Comparison of ENCODE assay signal across 27 mouse cellular contexts in the genomic region with DNA sequence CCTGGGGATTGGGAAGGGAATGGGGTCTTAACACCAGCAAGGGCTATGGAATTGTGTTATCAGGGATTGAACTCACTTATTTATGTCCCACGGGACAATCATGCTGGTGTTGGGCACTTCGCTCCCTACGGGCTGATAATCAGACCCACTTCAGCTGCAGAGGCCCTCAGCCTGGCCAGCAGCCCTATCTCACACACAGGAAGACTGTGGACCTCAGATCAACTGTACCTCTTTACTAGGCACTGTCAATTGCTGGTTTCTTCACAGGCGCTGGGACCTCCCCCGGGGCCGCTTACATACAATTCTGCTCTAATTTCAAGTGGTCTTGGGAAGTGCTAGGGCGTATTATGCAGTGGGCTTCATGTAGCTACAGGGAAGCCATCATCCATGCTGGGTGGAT. TPM values are rescaled to one million over a fixed set of nuclear protein-coding genes. Genes with fewer than 3 reads are reported as not detected.
DNase-seq lines count a peak whose midpoint lies in the region; ATAC-seq and TF ChIP-seq lines count a peak whose summit lies in the region.
"Had no signal": no experiment of that assay in that cellular context is flagged by ENCODE, and none has a peak within 500 bp of the region (broad histone marks: within the 10 kb centered on the region; RNA-seq: fewer than 3 reads in every experiment).

No protein-coding gene starts in this region.

- peaks cover 20% of the 10 kb centered on the region for H3K4me1 ChIP-seq in intestine, embryonic 16.5 days (ENCODE audit: control insufficient read depth, insufficient read depth, low read length)
- peaks cover 11% of the 10 kb centered on the region; the same call in 1 of the 2 replicates for H3K4me1 ChIP-seq in intestine, postnatal 0 days (replicated peaks; ENCODE audit: control insufficient read depth, insufficient read depth, low read length)
- H3K4me1 ChIP-seq in liver, embryonic 16.5 days (ENCODE audit: control insufficient read depth, low read depth, low read length): peaks cover 68% of the 10 kb centered on the region

- no peak for ATAC-seq in intestine, embryonic 16.5 days
- ATAC-seq in intestine, postnatal 0 days: no peak
- ATAC-seq in liver, embryonic 16.5 days (ENCODE audit: low read depth): peak; percentile 16
- ATAC-seq: CD4-positive, CD25-positive, alpha-beta regulatory T cell, adult 4 months had no signal

- H3K36me3 ChIP-seq in intestine, embryonic 16.5 days (ENCODE audit: control insufficient read depth, insufficient read depth, low read length): 0 out of 2 replicates have a peak, but pooled peaks cover 7% of the 10 kb centered on the region
- H3K36me3 ChIP-seq in intestine, postnatal 0 days (ENCODE audit: control insufficient read depth, insufficient read depth): peaks cover 28% of the 10 kb centered on the region
- peaks cover 40% of the 10 kb centered on the region for H3K36me3 ChIP-seq in liver, embryonic 16.5 days (ENCODE audit: control insufficient read depth, insufficient read depth)

- no peak for TF ChIP-seq CTCF in intestine, postnatal 0 days (IDR thresholded peaks at IDR 0.05; ENCODE audit: low read depth)

- peak; percentile 47 for DNase-seq in c-Kit-positive CD71-positive TER-119-negative erythroid progenitor cells, embryonic 14.5 days (ENCODE audit: low read depth)
- peak; percentile 76 for DNase-seq in liver
- DNase-seq in kidney, postnatal 14 days: no peak
- no peak for DNase-seq in frontal cortex, postnatal 36 days (ENCODE audit: low spot score in 2 of 2)
- no peak for DNase-seq in adrenal gland, postnatal 10 days
- DNase-seq: cerebellum, adult 9-10 months; heart, postnatal 14 days; kidney, adult 18-20 months; layer of hippocampus, postnatal 36 days; lung, adult 18-20 months; lung, postnatal 14 days; right cerebral cortex, adult 18-20 months; right cerebral cortex, postnatal 4 days; thymus, adult 18-20 months; thymus, postnatal 4 days had no signal

- H3K27ac ChIP-seq in intestine, embryonic 16.5 days (ENCODE audit: low read length): no peak overlapping the region
- H3K27ac ChIP-seq in intestine, postnatal 0 days (ENCODE audit: low read depth, low read length): no peak overlapping the region
- peak overlapping the region; percentile 99 for H3K27ac ChIP-seq in liver, embryonic 16.5 days (ENCODE audit: low read length)
- H3K27ac ChIP-seq: embryonic facial prominence, embryonic 15.5 days; forebrain, embryonic 12.5 days; kidney, postnatal 0 days had no signal

- H3K4me2 ChIP-seq in intestine, embryonic 16.5 days (ENCODE audit: low read depth, low read length): no peak overlapping the region
- H3K4me2 ChIP-seq in intestine, postnatal 0 days (replicated peaks; ENCODE audit: low read depth): no peak overlapping the region
- H3K4me2 ChIP-seq in liver, embryonic 16.5 days (ENCODE audit: low read depth, low read length): peak overlapping the region; percentile 98
- H3K4me2 ChIP-seq: embryonic facial prominence, embryonic 15.5 days; forebrain, embryonic 12.5 days; heart, embryonic 12.5 days had no signal

- WGBS in intestine, embryonic 16.5 days: 89% methylated on average over 7 of the region's 7 CpGs
- WGBS in intestine, postnatal 0 days: 92% methylated on average over 7 of the region's 7 CpGs
- 20% methylated on average over 7 of the region's 7 CpGs for WGBS in liver, embryonic 16.5 days (ENCODE audit: insufficient replicate concordance)

- H3K27me3 ChIP-seq in intestine, embryonic 16.5 days (replicated peaks; ENCODE audit: control insufficient read depth, insufficient read depth, low read length): peaks cover 22% of the 10 kb centered on the region
- peaks cover 16% of the 10 kb centered on the region; the same call in 1 of the 2 replicates for H3K27me3 ChIP-seq in intestine, postnatal 0 days (replicated peaks; ENCODE audit: control insufficient read depth, insufficient read depth, low read length)
- H3K27me3 ChIP-seq in liver, embryonic 16.5 days (ENCODE audit: control insufficient read depth, insufficient read depth, low read depth, low read length): peaks cover 22% of the 10 kb centered on the region

- H3K9ac ChIP-seq in intestine, embryonic 16.5 days (ENCODE audit: low read depth, low read length): 0 out of 2 replicates have a peak overlapping the region, but pooled peaks have one; percentile 3
- no peak overlapping the region for H3K9ac ChIP-seq in intestine, postnatal 0 days (ENCODE audit: low read depth, low read length)
- peak overlapping the region; percentile 63 for H3K9ac ChIP-seq in liver, embryonic 16.5 days (ENCODE audit: low read depth, low read length)
- H3K9ac ChIP-seq: embryonic facial prominence, embryonic 15.5 days; forebrain, embryonic 12.5 days; heart, embryonic 12.5 days had no signal

- no peaks in the 10 kb centered on the region for H3K9me3 ChIP-seq in intestine, embryonic 16.5 days (ENCODE audit: control insufficient read depth, low read length)
- no peaks in the 10 kb centered on the region for H3K9me3 ChIP-seq in intestine, postnatal 0 days (ENCODE audit: control insufficient read depth)
- H3K9me3 ChIP-seq in liver, embryonic 16.5 days (replicated peaks; ENCODE audit: control insufficient read depth, low read length): no peaks in the 10 kb centered on the region
- H3K9me3 ChIP-seq: embryonic facial prominence, embryonic 15.5 days; forebrain, embryonic 12.5 days; heart, embryonic 12.5 days had no signal

- H3K4me3 ChIP-seq in intestine, embryonic 16.5 days (ENCODE audit: low read length): no peak overlapping the region
- no peak overlapping the region for H3K4me3 ChIP-seq in intestine, postnatal 0 days (ENCODE audit: low read depth, low read length)
- peak overlapping the region; percentile 25 for H3K4me3 ChIP-seq in liver, embryonic 16.5 days (ENCODE audit: low read depth, low read length)
- H3K4me3 ChIP-seq: embryonic facial prominence, embryonic 15.5 days; forebrain, embryonic 12.5 days; heart, embryonic 12.5 days had no signal

RNA-seq across cellular contexts. Expression of a gene that starts 6.0 kb away (rescaled TPM):
- polyA plus RNA-seq in intestine, embryonic 16.5 days (2015; fragmentation: Nextera tagmentation; extraction: Ambion mirVana): 3.9 and 5.2 TPM in 2 replicates
- 2.5 and 3.3 TPM in 2 replicates for polyA plus RNA-seq in intestine, postnatal 0 days (2015; fragmentation: Nextera tagmentation; extraction: Ambion mirVana)
- polyA plus RNA-seq in liver, embryonic 16.5 days (2015; fragmentation: Nextera tagmentation; extraction: Ambion mirVana): 23.7 and 24.3 TPM in 2 replicates
- total RNA-seq in adrenal gland, postnatal 10 days (2021): 1 to 10 TPM; 3.0 to 5.1 TPM

RNA-seq across cellular contexts. Expression of a gene that starts 42.7 kb away (rescaled TPM):
- polyA plus RNA-seq in intestine, embryonic 16.5 days (2015; fragmentation: Nextera tagmentation; extraction: Ambion mirVana): 260 and 274 TPM in 2 replicates
- 177 and 194 TPM in 2 replicates for polyA plus RNA-seq in intestine, postnatal 0 days (2015; fragmentation: Nextera tagmentation; extraction: Ambion mirVana)
- 47.6 and 47.9 TPM in 2 replicates for polyA plus RNA-seq in liver, embryonic 16.5 days (2015; fragmentation: Nextera tagmentation; extraction: Ambion mirVana)
- 10 to 100 TPM; 68.0 to 80.1 TPM for total RNA-seq in adrenal gland, postnatal 10 days (2021)

RNA-seq across cellular contexts. Expression of a gene that starts 44.6 kb away (rescaled TPM):
- 3.1 and 3.7 TPM in 2 replicates for polyA plus RNA-seq in intestine, embryonic 16.5 days (2015; fragmentation: Nextera tagmentation; extraction: Ambion mirVana)
- polyA plus RNA-seq in intestine, postnatal 0 days (2015; fragmentation: Nextera tagmentation; extraction: Ambion mirVana): 3.7 and 4.8 TPM in 2 replicates
- 15.1 and 18.1 TPM in 2 replicates for polyA plus RNA-seq in liver, embryonic 16.5 days (2015; fragmentation: Nextera tagmentation; extraction: Ambion mirVana)
- 10 to 100 TPM; 20.8 to 29.8 TPM for total RNA-seq in adrenal gland, postnatal 10 days (2021)

RNA-seq across cellular contexts. Expression of a gene that starts 49.5 kb away (rescaled TPM):
- polyA plus RNA-seq in intestine, embryonic 16.5 days (2015; fragmentation: Nextera tagmentation; extraction: Ambion mirVana): not detected in 2 replicates
- not detected in 2 replicates for polyA plus RNA-seq in intestine, postnatal 0 days (2015; fragmentation: Nextera tagmentation; extraction: Ambion mirVana)
- not detected in 2 replicates for polyA plus RNA-seq in liver, embryonic 16.5 days (2015; fragmentation: Nextera tagmentation; extraction: Ambion mirVana)
- total RNA-seq in adrenal gland, postnatal 10 days (2021): not detected
- total RNA-seq: gastrocnemius, adult 8-10 months; heart, postnatal 14 days had no signal
- polyA plus RNA-seq: CD4-positive, CD25-positive, alpha-beta regulatory T cell, adult 4 months; embryonic facial prominence, embryonic 15.5 days; gonadal fat pad, adult 2 months; heart, embryonic 12.5 days; hindbrain, embryonic 11.5 days; kidney, postnatal 0 days; stomach, embryonic 16.5 days had no signal

Comparison
In these comparisons a context has a peak if more than half of its experiments do, and no peak if none do; other contexts are left out.
1. DNase-seq: peak in c-Kit-positive CD71-positive TER-119-negative erythroid progenitor cells, embryonic 14.5 days (single experiment) and liver (single experiment); none in kidney, postnatal 14 days (single experiment), frontal cortex, postnatal 36 days (0 of 2) and adrenal gland, postnatal 10 days (single experiment).